Mouse (Mus musculus) forebrain, embryonic 14.5 days (tissue): ENCODE measurements at regions not wholly inside any gene's neighbourhood (a gene's known extent, or its start where the extent isn't known, plus 50 kb on each side); places are given as distances from the start of the nearest gene placed in this dataset.

Source experiments
- ATAC-seq: fragments of 200-750 bp; cut with Nextera tagmentation; 2 replicates; pipeline ENCODE4 v1.8.0; 2017; ENCODE audit warnings: mild to moderate bottlenecking, moderate library complexity
- DNase-seq: peaks from one replicate; pipeline ENCODE4 v3.0.0-alpha.2; 2015; ENCODE audit warnings: low spot score
- H3K27ac ChIP-seq: fragments of 300-500 bp; sonication (generic); 2 replicates; pipeline ENCODE4 v1.5.1; 2014; ENCODE audit warnings: low read depth, mild to moderate bottlenecking, control low read depth, low read length, moderate library complexity
- H3K27me3 ChIP-seq: fragments of 300-500 bp; sonication (generic); replicated peaks from 2 replicates; pipeline ENCODE4 v1.6.1; 2014; ENCODE audit warnings: low read length, control low read depth, mixed read lengths; ENCODE audit not compliant: control insufficient read depth, insufficient read depth
- H3K36me3 ChIP-seq: fragments of 300-500 bp; sonication (generic); 2 replicates; pipeline ENCODE4 v1.6.1; 2014; ENCODE audit warnings: low read length, control low read depth; ENCODE audit not compliant: control insufficient read depth, insufficient read depth
- H3K4me1 ChIP-seq: fragments of 300-500 bp; sonication (generic); 2 replicates; pipeline ENCODE4 v1.6.1; 2014; ENCODE audit warnings: antibody characterized with exemption, low read length, control low read depth; ENCODE audit not compliant: control insufficient read depth, insufficient read depth
- H3K4me2 ChIP-seq: fragments of 300-500 bp; sonication (generic); 2 replicates; pipeline ENCODE4 v1.6.1; 2014; ENCODE audit warnings: mild to moderate bottlenecking, control low read depth, low read length
- H3K4me3 ChIP-seq: fragments of 300-500 bp; sonication (generic); 2 replicates; pipeline ENCODE4 v1.5.1; 2014; ENCODE audit warnings: low read depth, low read length, control low read depth
- H3K9ac ChIP-seq: fragments of 300-500 bp; sonication (generic); 2 replicates; pipeline ENCODE4 v1.6.1; 2014; ENCODE audit warnings: mild to moderate bottlenecking, low read length, control low read depth, moderate library complexity
- H3K9me3 ChIP-seq: fragments of 300-500 bp; sonication (generic); replicated peaks from 2 replicates; pipeline ENCODE4 v1.6.1; 2016; ENCODE audit warnings: low read length, control low read depth, mixed read lengths; ENCODE audit not compliant: control insufficient read depth
- WGBS: fragments of 180-500 bp; shearing (Covaris S2); extraction: QIAGEN DNeasy Blood & Tissue Kit; methylation state at CpG from one replicate; pipeline ENCODE4 v1.1.7; 2014; 5-methylcytosine and 5-hydroxymethylcytosine counted together

DNA sequence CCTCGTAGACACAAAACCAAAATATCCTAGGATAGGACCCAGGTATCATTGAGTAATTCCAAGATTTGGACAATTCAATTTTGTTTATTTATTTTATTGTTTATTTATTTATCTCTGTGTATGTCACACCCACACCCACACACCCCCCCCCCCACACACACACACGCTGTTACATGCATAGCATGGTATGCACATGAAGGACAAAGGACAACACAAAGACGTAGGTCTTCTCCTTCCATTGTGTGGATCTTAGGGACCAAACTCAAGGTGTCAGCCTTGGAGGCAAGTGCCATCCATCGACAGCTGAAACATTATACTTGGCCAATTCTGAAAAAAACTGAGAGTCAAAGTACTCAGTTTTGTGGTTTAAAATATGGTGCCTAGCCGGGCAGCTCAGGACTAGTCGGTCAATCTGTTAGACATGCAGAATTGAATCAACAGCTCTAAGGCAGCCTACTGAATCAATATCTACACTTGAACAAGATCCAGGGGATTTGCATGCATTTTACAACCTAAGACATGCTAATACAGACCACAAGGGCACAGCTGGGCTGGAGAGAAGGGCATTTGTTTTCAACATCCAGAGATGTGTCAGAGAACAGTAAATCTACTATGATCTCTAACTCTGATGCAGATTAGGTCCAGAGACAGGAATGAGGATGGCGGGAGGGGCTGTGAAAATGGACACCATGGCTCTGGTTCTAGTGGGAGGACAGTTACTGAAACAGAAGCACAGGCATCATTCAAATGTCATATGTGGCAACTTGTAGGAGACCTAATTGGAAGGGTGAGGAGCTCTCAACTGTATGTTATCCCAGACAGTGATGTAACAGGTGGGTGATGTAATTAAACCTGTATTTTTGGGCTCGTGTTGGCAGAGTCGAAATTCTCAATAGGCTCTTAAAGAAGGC lies 143.9 kb upstream of the Adgrl2 start:
- Histone ChIP-seq H3K27me3 (no peaks in the 10 kb centered on the region), H3K9ac (no peak overlapping the region), H3K27ac (no peak overlapping the region), H3K4me1 (no peaks in the 10 kb centered on the region), H3K36me3 (no peaks in the 10 kb centered on the region), H3K9me3 (no peaks in the 10 kb centered on the region), H3K4me3 (no peak overlapping the region), H3K4me2 (no peak overlapping the region)
- no peak for DNase-seq
- WGBS = 79% methylated on average over 9 of the region's 9 CpGs
- no peak for ATAC-seq

DNA sequence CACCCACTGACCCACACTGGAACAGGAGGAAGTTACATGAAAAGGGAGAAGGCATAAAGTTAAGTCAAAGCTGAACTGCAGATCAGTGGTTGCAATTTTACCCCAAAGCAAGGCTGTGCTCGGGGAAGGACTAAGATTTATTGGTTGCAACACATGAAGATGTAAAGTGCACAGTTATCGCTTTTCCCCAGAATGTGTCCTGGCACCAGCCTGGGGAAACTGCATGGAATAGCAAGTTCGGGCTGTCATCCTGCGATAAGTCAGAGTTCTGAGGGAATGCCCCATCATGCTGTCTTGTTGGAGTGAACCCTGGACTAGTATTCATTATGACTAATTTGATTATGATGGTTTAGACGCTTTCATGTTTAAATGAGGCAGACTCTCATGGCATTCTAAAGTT lies 128.5 kb upstream of the Adgrl2 start:
- no peaks in the 10 kb centered on the region for H3K36me3 ChIP-seq
- 96% methylated on average over 5 of the region's 5 CpGs for WGBS

GRCm38 (mm10) chr3:149117684-149118056 lies 127.3 kb upstream of the Adgrl2 start:
- H3K9ac ChIP-seq = no peak overlapping the region
- no peak overlapping the region for H3K4me2 ChIP-seq
- H3K27me3 ChIP-seq = no peaks in the 10 kb centered on the region
- no peaks in the 10 kb centered on the region for H3K9me3 ChIP-seq
- no peaks in the 10 kb centered on the region for H3K4me1 ChIP-seq
- ATAC-seq = no peak
- DNase-seq = no peak
- no peak overlapping the region for H3K27ac ChIP-seq
- H3K4me3 ChIP-seq = no peak overlapping the region
- WGBS = 87% methylated on average over 4 of the region's 4 CpGs
- no peaks in the 10 kb centered on the region for H3K36me3 ChIP-seq

More for the DNA sequence above, 128.5 kb upstream of the Adgrl2 start:
- Histone ChIP-seq H3K9ac (no peak overlapping the region), H3K27me3 (no peaks in the 10 kb centered on the region), H3K9me3 (no peaks in the 10 kb centered on the region), H3K4me3 (no peak overlapping the region), H3K4me2 (no peak overlapping the region), H3K4me1 (no peaks in the 10 kb centered on the region), H3K27ac (no peak overlapping the region)
- DNase-seq (no peak), ATAC-seq (no peak)

GRCm38 (mm10) chr3:149117018-149117683 lies 126.8 kb upstream of the Adgrl2 start:
- WGBS = 81% methylated on average over 6 of the region's 6 CpGs
- Histone ChIP-seq H3K4me1 (no peaks in the 10 kb centered on the region), H3K27me3 (no peaks in the 10 kb centered on the region), H3K9me3 (no peaks in the 10 kb centered on the region), H3K4me3 (no peak overlapping the region), H3K27ac (no peak overlapping the region), H3K36me3 (no peaks in the 10 kb centered on the region), H3K4me2 (no peak overlapping the region), H3K9ac (no peak overlapping the region)
- no peak for ATAC-seq
- no peak for DNase-seq

- ATAC-seq = no peak
- Histone ChIP-seq H3K4me2 (no peak overlapping the region), H3K27ac (no peak overlapping the region), H3K4me1 (no peaks in the 10 kb centered on the region), H3K27me3 (no peaks in the 10 kb centered on the region), H3K9ac (no peak overlapping the region), H3K4me3 (no peak overlapping the region), H3K9me3 (no peaks in the 10 kb centered on the region), H3K36me3 (no peaks in the 10 kb centered on the region)
- DNase-seq = no peak
- WGBS = 86% methylated on average over 11 of the region's 11 CpGs
Observed at GRCm38 (mm10) chr3:149116604-149117003, 126.2 kb upstream of the Adgrl2 start.

DNA sequence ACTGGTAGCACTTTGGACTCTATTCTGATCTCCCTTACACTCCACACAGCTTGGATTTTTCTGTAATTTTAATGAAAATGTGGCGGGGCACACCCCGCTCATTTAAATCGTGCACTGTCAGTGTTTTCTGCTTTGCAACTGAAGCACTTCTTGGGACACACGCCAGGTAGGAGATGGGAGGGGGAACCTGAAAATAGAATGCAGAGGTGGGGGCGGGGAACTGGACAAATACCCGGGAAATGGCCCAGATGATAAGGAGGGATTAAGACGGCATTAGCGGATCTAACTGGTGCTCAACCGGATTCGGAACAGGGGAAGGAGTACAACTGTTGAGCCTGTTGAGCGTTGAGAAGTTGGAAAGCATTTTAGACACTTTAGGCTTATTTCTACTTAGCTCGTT lies 125.5 kb upstream of the Adgrl2 start:
- H3K9ac ChIP-seq = no peak overlapping the region
- no peak for ATAC-seq

DNA sequence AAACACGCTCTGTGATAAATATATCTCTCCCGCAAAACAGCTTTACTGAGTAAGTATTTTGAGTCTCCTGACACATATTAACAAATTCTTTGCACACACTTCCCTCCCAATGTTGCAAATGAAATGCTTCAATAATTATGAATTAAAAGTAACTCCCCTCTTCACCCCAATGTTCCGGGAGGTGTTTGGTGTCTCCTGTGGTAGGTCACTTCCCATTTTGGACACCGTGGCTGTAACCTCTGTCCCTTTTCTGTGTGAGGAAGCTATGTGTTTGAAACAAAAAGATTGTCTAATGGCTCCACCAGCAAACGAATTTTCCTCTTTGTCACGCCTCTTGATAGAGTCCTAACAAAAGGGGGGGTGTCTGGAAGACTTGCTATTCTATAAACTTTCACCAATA lies 122.5 kb upstream of the Adgrl2 start:
- H3K4me2 ChIP-seq = no peak overlapping the region
- no peaks in the 10 kb centered on the region for H3K4me1 ChIP-seq
- ATAC-seq (no peak), DNase-seq (no peak)
- H3K9ac ChIP-seq = no peak overlapping the region
- H3K4me3 ChIP-seq = no peak overlapping the region
- H3K36me3 ChIP-seq = no peaks in the 10 kb centered on the region
- no peaks in the 10 kb centered on the region for H3K27me3 ChIP-seq
- WGBS = 78% methylated on average over 6 of the region's 6 CpGs
- H3K27ac ChIP-seq = no peak overlapping the region
- no peaks in the 10 kb centered on the region for H3K9me3 ChIP-seq

More for the DNA sequence above, 125.5 kb upstream of the Adgrl2 start:
- H3K4me1 ChIP-seq = no peaks in the 10 kb centered on the region
- no peak overlapping the region for H3K4me2 ChIP-seq
- no peaks in the 10 kb centered on the region for H3K36me3 ChIP-seq
- H3K27ac ChIP-seq = no peak overlapping the region
- no peak for DNase-seq
- no peaks in the 10 kb centered on the region for H3K27me3 ChIP-seq
- H3K9me3 ChIP-seq = no peaks in the 10 kb centered on the region
- 55% methylated on average over 12 of the region's 12 CpGs for WGBS
- no peak overlapping the region for H3K4me3 ChIP-seq

GRCm38 (mm10) chr3:149111529-149112439 lies 121.4 kb upstream of the Adgrl2 start:
- Histone ChIP-seq H3K4me2 (no peak overlapping the region), H3K9ac (no peak overlapping the region), H3K4me3 (no peak overlapping the region), H3K36me3 (no peaks in the 10 kb centered on the region), H3K4me1 (no peaks in the 10 kb centered on the region), H3K27ac (no peak overlapping the region), H3K9me3 (no peaks in the 10 kb centered on the region), H3K27me3 (no peaks in the 10 kb centered on the region)
- DNase-seq = no peak
- 73% methylated on average over 19 of the region's 19 CpGs for WGBS
- no peak for ATAC-seq
